Mouse (Mus musculus) liver, embryonic 14.5 days (tissue): ENCODE results near the gene Rasal1.

ENCODE experiments used
- CTCF ChIP-seq: IDR thresholded peaks from 2 replicates; pipeline ENCODE4 v1.5.1; 2016; ENCODE audit warnings: antibody characterized with exemption, low read depth, control low read depth
- EP300 ChIP-seq: IDR thresholded peaks from 2 replicates; pipeline ENCODE4 v1.6.1; 2016; ENCODE audit warnings: antibody characterized with exemption, low read depth

DNA sequence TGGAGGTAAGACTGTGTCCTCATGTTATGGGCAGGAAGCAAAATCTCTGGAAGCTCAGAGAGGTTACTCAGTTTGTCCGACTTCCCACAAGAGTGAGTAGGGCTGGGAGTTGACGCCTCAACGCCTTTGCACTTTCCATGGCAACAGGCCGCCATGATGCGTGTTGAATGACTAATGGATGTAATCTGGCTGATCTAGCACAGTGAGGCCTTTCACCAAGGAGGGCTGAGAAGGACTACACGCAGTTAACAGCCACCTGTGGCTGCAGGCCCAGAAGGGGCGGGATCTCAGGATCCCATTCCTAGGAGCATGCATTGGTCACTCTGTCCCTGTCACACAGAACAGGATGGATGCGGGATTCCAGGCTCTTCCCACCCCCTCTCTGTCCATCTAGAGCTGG, 64.1 kb downstream of the Rasal1 start:
- TF ChIP-seq CTCF, result no peak
- no peak for TF ChIP-seq EP300
